Mouse (Mus musculus) adrenal gland, postnatal 14 days (tissue): ENCODE data around the gene Olfr689. TPM values are rescaled to one million over a fixed set of nuclear protein-coding genes. Genes with fewer than 3 reads are reported as not detected.
"Not testable (repeated sequence)": the region's sequence is repeated elsewhere in the genome, so short reads cannot be mapped to it uniquely, and the experiment has no call there.

Experiments
- DNase-seq: peaks from one replicate; pipeline ENCODE4 v3.0.0; 2021; ENCODE audit warnings: mixed read lengths
- long read RNA-seq, 2 experiments: library from polyadenylated mRNA; stranded (forward); transcript quantifications; one replicate each; pipeline ENCODE4 v2.0.0; 2021
- total RNA-seq: library from RNA; stranded (reverse); gene quantifications from 2 replicates; pipeline ENCODE4 v1.2.3, GENCODE M21; 2021

Olfr689 gene
- not detected in 2 replicates for total RNA-seq
- long read RNA-seq, experiment 1: 0 reads
- long read RNA-seq, experiment 2: 0 reads

DNA sequence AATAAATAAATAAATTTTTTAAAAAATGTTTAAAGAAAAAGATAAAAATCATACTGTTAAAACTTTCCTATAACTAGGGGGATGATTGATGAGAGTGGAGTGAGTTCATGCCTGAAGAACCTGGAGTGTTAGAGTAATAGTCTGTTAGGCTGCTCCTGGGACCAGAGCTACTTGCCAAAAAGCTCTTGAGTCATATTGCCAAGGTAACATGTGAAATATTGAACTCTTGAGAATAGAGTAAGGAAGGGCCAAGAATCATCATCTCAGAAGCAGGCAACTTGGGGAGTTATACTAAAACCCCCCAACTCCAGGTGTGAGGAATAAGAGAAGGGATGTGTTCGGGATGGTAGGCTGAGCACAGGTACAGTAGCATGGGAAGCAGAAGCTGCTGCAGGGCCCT lies at the start of gene Olfr689:
Gene Olfr689 (plus strand): TSS at position 301 of the 400 bp plus-strand sequence.
- no peak for DNase-seq

DNA sequence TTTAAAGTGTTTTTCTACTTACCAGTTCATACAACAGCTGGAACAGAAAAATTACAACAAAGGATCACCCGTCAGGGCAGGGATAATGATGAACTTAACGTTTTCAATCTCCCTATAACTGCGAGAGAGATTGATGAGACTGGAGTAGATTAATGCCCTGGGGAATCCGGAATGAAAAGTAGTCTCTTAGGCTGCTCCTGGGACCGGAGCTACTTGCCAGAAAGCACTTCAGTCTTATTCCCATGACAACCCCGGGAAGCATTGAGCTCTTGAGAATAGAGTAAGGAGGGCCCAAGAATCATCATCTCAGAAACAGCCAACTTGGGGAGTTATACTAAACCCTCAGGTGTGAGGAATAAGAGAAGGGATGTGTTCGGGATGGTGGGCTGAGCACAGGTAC lies 38.5 kb upstream of the Olfr689 start:
- no peak for DNase-seq

DNA sequence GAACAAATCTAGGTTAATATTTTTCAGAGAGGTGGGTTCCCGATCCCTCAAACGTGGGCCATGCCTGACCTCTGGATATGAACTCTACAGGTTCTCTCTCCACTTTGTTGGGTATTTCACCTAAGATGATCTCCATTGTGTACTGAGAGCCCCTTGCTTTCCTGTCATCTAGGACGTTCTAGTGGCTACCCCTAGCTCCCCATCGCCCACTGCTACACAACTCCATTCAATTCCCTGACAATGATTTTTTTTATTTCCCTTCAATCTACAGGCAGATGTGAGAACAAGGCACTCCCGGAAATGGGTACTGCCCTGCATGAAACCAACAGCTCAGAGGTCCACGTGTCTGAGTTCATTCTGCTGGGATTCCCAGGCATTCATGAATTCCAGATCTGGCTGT lies 23.2 kb upstream of the Olfr689 start, which contains the start of gene Olfr688:
Gene Olfr688 (plus strand): TSS at position 301 of the 400 bp plus-strand sequence.
- DNase-seq: no peak

DNA sequence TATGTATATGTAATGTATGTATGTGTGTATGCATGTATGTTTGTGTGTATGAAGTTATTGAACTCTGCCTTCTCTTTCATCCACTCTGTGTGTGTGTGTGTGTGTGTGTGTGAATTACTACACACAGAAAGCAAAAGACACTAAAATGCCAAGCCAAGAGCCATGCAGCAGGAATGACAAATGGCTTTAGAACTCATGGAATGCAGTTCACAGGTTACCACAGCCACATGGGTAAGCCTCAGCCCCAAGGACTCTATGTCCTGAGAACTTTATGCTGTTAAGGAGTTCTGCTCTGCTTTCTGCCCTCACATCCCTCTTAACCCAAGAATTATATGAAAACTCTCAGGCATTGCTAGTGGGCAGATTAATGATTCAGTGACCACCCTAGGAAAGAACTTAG lies 20.9 kb upstream of the Olfr689 start:
- DNase-seq: no peak

DNA sequence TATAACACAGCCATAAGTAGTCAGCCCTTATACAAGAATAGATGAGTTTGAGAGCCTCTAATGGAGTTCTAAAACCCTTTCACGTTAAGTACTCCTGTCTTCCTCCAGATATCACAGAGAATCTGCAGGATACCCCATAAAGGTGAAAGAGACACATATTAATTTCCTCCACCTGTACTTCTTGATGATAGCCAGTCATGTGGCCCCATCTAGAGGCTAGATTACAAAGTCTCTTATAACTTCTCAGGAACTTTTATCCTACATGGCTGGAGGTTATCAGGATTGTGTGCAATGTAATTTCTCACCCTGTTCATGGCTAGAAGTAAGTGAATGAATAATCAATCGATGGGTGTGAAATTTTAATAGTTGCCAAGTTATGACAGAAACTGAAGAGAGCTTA lies 14.3 kb downstream of the Olfr689 start:
- DNase-seq: no peak

DNA sequence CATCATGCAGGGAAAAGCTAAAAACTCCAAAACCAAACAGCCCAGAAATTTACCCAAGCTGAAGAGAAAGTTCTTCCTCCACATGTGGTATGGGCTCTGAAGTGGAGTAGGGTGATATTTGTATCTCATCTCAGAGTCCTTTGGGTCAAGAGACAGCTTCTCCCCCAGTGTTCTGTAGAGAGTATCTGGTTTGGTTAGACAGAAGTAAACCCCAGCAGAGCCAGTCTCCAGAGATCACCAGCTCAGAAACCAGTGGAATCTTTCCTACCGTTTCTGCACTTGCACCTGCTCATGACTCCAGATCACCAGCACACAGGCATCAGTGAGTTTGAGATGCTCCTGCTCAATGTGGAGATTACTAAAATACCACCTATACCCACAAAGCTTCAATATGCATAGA lies 23.0 kb downstream of the Olfr689 start, which contains the start of gene Olfr690:
Gene Olfr690 (minus strand): TSS at position 101 of the 400 bp plus-strand sequence.
- DNase-seq: no peak

DNA sequence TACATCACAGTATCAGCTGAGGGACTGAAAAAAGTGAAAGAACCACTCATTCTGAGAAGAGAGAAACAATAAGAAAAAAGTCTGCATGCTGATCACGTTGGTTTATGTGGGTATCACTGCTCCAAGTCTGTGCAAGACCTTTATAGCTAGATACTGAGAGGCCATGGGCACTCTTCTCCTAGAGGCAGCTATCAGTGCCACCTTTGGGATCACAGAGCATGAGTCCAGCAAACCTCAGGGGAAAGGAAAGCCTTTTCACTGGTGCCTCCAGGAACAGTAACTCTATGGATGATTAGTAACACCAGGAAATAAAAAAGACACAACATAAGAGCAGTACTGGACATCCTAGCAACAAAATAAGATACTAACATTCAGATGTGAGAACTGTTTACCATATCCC lies 31.2 kb downstream of the Olfr689 start, which contains the start of gene Olfr691:
Gene Olfr691 (minus strand): TSS at position 101 of the 400 bp plus-strand sequence.
- DNase-seq: no peak

DNA sequence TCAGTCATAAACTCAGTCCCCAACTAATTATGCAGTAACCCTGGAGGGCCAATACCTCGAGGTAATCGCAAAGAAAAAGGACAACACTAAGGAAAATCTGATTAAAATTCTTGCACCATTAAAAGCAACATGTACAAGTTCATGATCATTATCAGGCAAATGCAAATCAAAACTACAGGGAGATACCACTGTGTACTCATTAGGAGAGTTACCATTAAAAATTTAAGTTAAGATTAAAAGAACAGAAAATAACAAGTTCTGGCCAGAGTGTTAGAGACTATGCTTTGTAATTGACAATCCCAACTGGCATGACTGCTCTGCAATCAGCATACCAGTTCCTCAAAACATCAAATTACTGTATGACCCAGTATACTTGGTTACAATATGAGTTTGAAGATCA lies 31.8 kb downstream of the Olfr689 start:
- no peak for DNase-seq

DNA sequence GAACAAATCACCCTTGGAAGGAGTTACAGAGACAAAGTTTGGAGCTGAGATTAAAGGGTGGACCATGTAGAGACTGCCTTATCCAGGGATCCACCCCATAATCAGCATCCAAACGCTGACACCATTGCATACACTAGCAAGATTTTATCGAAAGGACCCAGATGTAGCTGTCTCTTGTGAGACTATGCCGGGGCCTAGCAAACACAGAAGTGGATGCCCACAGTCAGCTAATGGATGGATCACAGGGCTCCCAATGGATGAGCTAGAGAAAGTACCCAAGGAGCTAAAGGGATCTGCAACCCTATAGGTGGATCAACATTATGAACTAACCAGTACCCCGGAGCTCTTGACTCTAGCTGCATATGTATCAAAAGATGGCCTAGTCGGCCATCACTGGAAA lies 45.1 kb downstream of the Olfr689 start:
- not testable (repeated sequence) for DNase-seq

DNA sequence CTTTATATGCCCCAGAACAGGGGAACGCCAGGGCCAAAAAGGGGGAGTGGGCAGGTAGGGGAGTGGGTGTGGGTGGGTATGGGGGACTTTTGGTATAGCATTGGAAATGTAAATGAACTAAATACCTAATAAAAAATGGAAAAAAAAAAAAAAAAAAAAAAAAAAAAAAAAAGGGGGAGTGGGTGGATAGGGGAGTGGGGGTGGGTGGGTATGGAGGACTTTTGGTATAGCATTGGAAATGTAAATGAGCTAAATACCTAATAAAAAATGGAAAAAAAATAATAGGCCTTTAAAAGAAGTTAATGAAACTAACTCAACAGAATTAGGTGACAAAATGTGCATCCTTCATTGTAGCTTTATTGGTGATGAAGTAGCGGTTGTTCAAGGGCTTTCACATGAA lies 45.5 kb downstream of the Olfr689 start:
- DNase-seq: not testable (repeated sequence)

DNA sequence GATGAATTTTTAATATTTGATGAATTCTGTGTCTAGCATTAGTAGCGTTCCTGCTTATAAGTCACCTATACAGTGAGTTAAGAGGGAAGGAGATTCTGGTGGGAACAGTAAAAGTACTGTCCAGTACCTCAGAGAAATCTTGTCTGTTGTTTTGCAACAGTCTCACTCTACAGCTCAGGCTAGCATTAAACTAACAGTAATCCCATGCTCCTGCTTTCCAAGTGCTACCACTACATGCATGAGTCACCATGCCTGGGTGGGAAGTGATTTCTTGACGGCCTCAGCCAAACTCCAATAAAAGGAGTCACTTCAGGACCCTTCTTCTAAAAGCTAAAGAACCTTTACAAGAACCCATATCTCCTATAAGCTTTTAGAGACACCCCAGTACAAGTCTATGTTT lies 50.7 kb downstream of the Olfr689 start:
- DNase-seq: no peak

DNA sequence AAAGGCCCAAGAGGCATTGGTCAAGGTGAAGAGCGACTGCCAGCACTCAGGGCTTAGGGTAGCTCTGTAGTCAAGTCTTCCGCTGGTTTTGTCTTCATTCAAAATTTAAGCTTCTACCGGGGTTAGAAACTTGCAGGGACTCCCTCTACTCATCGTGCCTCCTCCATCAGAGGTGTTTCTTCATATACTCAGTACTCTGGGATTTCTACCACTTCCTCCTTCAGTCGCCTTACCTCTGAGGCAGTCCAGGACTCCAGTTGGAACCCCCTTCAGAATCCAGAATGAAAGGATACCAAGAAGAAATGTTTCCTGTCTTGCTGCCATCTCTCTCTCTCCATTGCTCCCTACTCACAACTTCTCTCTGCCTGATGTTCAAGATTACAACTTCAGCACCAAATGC lies 56.3 kb downstream of the Olfr689 start:
- DNase-seq: no peak

DNA sequence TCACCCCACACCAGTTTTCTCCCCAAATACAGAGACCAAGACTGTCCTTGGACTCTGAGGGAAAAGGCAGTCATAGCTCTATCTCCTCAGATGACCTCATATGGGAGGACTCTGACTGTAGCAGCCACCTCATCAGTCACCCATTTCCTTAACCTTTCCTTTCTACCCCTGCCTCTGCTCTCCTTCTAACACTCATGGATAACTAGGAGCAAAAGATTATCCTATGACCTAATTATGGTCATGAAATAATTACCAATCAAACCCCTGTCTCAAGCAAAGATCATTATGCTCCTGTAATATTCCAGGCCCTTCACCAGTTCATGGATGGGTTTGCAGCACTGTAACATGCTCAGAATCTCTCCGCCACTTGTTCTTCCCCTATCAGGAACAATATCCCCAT lies 57.0 kb downstream of the Olfr689 start, which contains the start of gene Olfr692:
Gene Olfr692 (plus strand): TSS at position 301 of the 400 bp plus-strand sequence.
- DNase-seq: no peak

DNA sequence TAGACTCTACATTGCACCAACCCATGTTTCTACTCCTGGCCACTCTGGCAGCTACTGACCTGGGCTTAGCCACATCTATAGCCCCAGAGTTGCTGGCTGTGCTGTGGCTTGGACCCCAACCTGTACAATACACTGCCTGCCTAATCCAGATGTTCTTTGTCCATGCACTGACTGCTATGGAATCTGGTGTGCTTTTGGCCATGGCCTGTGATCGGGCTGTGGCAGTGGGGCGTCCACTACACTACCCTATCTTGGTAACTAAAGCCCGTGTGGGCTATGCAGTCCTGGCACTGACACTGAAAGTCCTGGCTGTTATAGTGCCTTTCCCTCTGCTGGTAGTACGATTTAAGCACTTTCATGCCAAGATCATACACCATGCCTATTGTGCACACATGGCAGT lies 57.6 kb downstream of the Olfr689 start:
- DNase-seq: no peak

Other genes starting within 250 kb of the Olfr689 start
- gene Olfr678, start 246.7 kb upstream of the Olfr689 start, total RNA-seq: not detected in 2 replicates
- not detected in 2 replicates for gene Olfr679, start 230.0 kb upstream of the Olfr689 start, total RNA-seq
- not detected in 2 replicates for gene Olfr680-ps1, start 218.3 kb upstream of the Olfr689 start, total RNA-seq
- not detected in 2 replicates for gene Olfr681, start 194.3 kb upstream of the Olfr689 start, total RNA-seq
- not detected in 2 replicates for gene Olfr683, start 164.2 kb upstream of the Olfr689 start, total RNA-seq
- gene Olfr684, start 147.5 kb upstream of the Olfr689 start, total RNA-seq: not detected in 2 replicates
- gene Olfr685, start 125.2 kb upstream of the Olfr689 start, total RNA-seq: not detected in 2 replicates
- gene Olfr686, start 103.7 kb upstream of the Olfr689 start, total RNA-seq: not detected in 2 replicates
- gene Olfr688, start 23.1 kb upstream of the Olfr689 start, total RNA-seq: not detected in 2 replicates
- gene Olfr690, start 22.9 kb downstream of the Olfr689 start, total RNA-seq: not detected in 2 replicates
- gene Olfr691, start 31.1 kb downstream of the Olfr689 start, total RNA-seq: not detected in 2 replicates
- gene Olfr692, start 57.1 kb downstream of the Olfr689 start, total RNA-seq: not detected in 2 replicates
- not detected in 2 replicates for gene Gm5901, start 63.9 kb downstream of the Olfr689 start, total RNA-seq
- 23.5 and 26.0 TPM in 2 replicates for gene Fam160a2, start 88.9 kb downstream of the Olfr689 start, total RNA-seq
- not detected in 2 replicates for gene Cnga4, start 93.4 kb downstream of the Olfr689 start, total RNA-seq
- not detected in 2 replicates for gene Cckbr, start 114.6 kb downstream of the Olfr689 start, total RNA-seq
- gene Cavin3, start 171.1 kb downstream of the Olfr689 start, total RNA-seq: 62.7 and 66.2 TPM in 2 replicates
- 61.5 and 76.3 TPM in 2 replicates for gene Smpd1, start 243.2 kb downstream of the Olfr689 start, total RNA-seq